Mouse (Mus musculus) kidney, adult 2 months (tissue): ENCODE data around the gene Arhgap31. TPM values are rescaled to one million over a fixed set of nuclear protein-coding genes. Genes with fewer than 3 reads are reported as not detected.
A peak's percentile ranks its signal among the peaks of the same experiment; 100 is the strongest.

Experiments
- DNase-seq: peaks from one replicate; pipeline ENCODE4 v3.0.0; 2021
- H3K27ac ChIP-seq: fragments of 200-500 bp; 2 replicates; pipeline ENCODE4 v1.5.1; 2012; ENCODE audit warnings: low read depth, low read length, control low read depth, inconsistent platforms; ENCODE audit not compliant: insufficient read depth
- H3K27me3 ChIP-seq: fragments of 200-500 bp; replicated peaks from 2 replicates; pipeline ENCODE4 v1.6.1; 2012; ENCODE audit warnings: mild to moderate bottlenecking, moderate library complexity, low read length, inconsistent platforms; ENCODE audit not compliant: control insufficient read depth, insufficient read depth
- H3K36me3 ChIP-seq: fragments of 200-500 bp; 2 replicates; pipeline ENCODE4 v1.6.1; 2012; ENCODE audit warnings: mild to moderate bottlenecking, moderate library complexity, low read length, inconsistent platforms; ENCODE audit not compliant: control insufficient read depth, insufficient read depth
- H3K4me1 ChIP-seq: fragments of 200-500 bp; 2 replicates; pipeline ENCODE4 v1.6.1; 2011; ENCODE audit warnings: low read length; ENCODE audit not compliant: control insufficient read depth, insufficient read depth
- H3K4me3 ChIP-seq: fragments of 200-500 bp; 2 replicates; pipeline ENCODE4 v1.5.1; 2011; ENCODE audit warnings: mild to moderate bottlenecking, low read depth, low read length, control low read depth; ENCODE audit not compliant: insufficient read depth
- CTCF ChIP-seq: fragments of 200-500 bp; conservative IDR thresholded peaks from 2 replicates; pipeline ENCODE4 v1.5.1; 2011; ENCODE audit warnings: low read depth, mild to moderate bottlenecking, control low read depth, low read length, moderate library complexity, mixed read lengths; ENCODE audit not compliant: insufficient read depth, insufficient read length
- POLR2A ChIP-seq: fragments of 200-500 bp; IDR thresholded peaks from one replicate; pipeline ENCODE4 v1.6.1; 2011; ENCODE audit warnings: low read depth, low read length, control low read depth
- WGBS: fragments of 180-500 bp; shearing (Covaris S2); methylation state at CpG from one replicate; pipeline ENCODE4 v1.1.7; 2018; 5-methylcytosine and 5-hydroxymethylcytosine counted together
- polyA plus RNA-seq: library from polyadenylated mRNA; depleted of rRNA; stranded (reverse); fragments of >200 nt; gene quantifications from 2 replicates; pipeline ENCODE4 v1.2.3, GENCODE M21; 2012

The Arhgap31 gene
- polyA plus RNA-seq, 1 experiment = 6.9 TPM

GRCm38 (mm10) chr16:38617977-38618376, 95.1 kb downstream of the Arhgap31 start:
- H3K4me3 ChIP-seq = no peak overlapping the region
- no peaks in the 10 kb centered on the region for H3K27me3 ChIP-seq
- no peak overlapping the region for H3K27ac ChIP-seq
- no peaks in the 10 kb centered on the region for H3K4me1 ChIP-seq
- peak; percentile 14 for DNase-seq
- no peaks in the 10 kb centered on the region for H3K36me3 ChIP-seq
- TF ChIP-seq POLR2A (no peak), CTCF (no peak)
- WGBS = 85% methylated on average over 13 of the region's 13 CpGs

GRCm38 (mm10) chr16:38613646-38614045, 99.4 kb downstream of the Arhgap31 start:
- no peak for DNase-seq
- WGBS = 93% methylated on average over 6 of the region's 6 CpGs
- no peaks in the 10 kb centered on the region for H3K27me3 ChIP-seq
- no peak overlapping the region for H3K27ac ChIP-seq
- TF ChIP-seq CTCF (no peak), POLR2A (no peak)
- H3K36me3 ChIP-seq = no peaks in the 10 kb centered on the region
- no peak overlapping the region for H3K4me3 ChIP-seq
- H3K4me1 ChIP-seq = no peaks in the 10 kb centered on the region

GRCm38 (mm10) chr16:38612646-38613045, 100.4 kb downstream of the Arhgap31 start:
- Histone ChIP-seq H3K27ac (no peak overlapping the region), H3K4me1 (no peaks in the 10 kb centered on the region), H3K4me3 (no peak overlapping the region), H3K36me3 (no peaks in the 10 kb centered on the region), H3K27me3 (no peaks in the 10 kb centered on the region)
- WGBS = 32% methylated on average over 5 of the region's 5 CpGs
- TF ChIP-seq CTCF (no peak), POLR2A (no peak)
- DNase-seq = no peak

GRCm38 (mm10) chr16:38609092-38609491, 104.0 kb downstream of the Arhgap31 start:
- Histone ChIP-seq H3K4me3 (no peak overlapping the region), H3K27ac (no peak overlapping the region), H3K4me1 (no peaks in the 10 kb centered on the region), H3K27me3 (no peaks in the 10 kb centered on the region), H3K36me3 (no peaks in the 10 kb centered on the region)
- WGBS = 57% methylated on average over 18 of the region's 18 CpGs
- no peak for TF ChIP-seq CTCF
- TF ChIP-seq POLR2A = no peak
- DNase-seq = no peak

- H3K27me3 ChIP-seq = no peaks in the 10 kb centered on the region
- WGBS = 84% methylated on average over 12 of the region's 12 CpGs
- DNase-seq = no peak
- TF ChIP-seq CTCF (no peak), POLR2A (no peak)
- no peaks in the 10 kb centered on the region for H3K36me3 ChIP-seq
- H3K27ac ChIP-seq = no peak overlapping the region
- no peaks in the 10 kb centered on the region for H3K4me1 ChIP-seq
- H3K4me3 ChIP-seq = no peak overlapping the region
Measured at GRCm38 (mm10) chr16:38608687-38609086, 104.4 kb downstream of the Arhgap31 start.

- 81% methylated on average over 7 of the region's 7 CpGs for WGBS
- H3K27ac ChIP-seq = no peak overlapping the region
- H3K27me3 ChIP-seq = no peaks in the 10 kb centered on the region
- H3K4me1 ChIP-seq = no peaks in the 10 kb centered on the region
- H3K36me3 ChIP-seq = no peaks in the 10 kb centered on the region
- no peak for DNase-seq
- H3K4me3 ChIP-seq = no peak overlapping the region
- TF ChIP-seq CTCF (no peak), POLR2A (no peak)
Measured at GRCm38 (mm10) chr16:38606509-38606908, 106.6 kb downstream of the Arhgap31 start.

GRCm38 (mm10) chr16:38602989-38603804, 109.9 kb downstream of the Arhgap31 start:
- DNase-seq = peak; percentile 15
- 65% methylated on average over 11 of the region's 11 CpGs for WGBS
- TF ChIP-seq POLR2A (no peak), CTCF (no peak)
- no peaks in the 10 kb centered on the region for H3K4me1 ChIP-seq
- H3K36me3 ChIP-seq = no peaks in the 10 kb centered on the region
- no peak overlapping the region for H3K27ac ChIP-seq
- no peak overlapping the region for H3K4me3 ChIP-seq
- H3K27me3 ChIP-seq = no peaks in the 10 kb centered on the region
